Mouse (Mus musculus) liver, adult 2 months (tissue): Measurements from ENCODE around the gene Lrba.

Source experiments
- CTCF ChIP-seq: fragments of 200-500 bp; IDR thresholded peaks from 2 replicates; pipeline ENCODE4 v1.5.1; 2011; ENCODE audit warnings: low read depth, low read length, control low read depth
- POLR2A ChIP-seq: fragments of 200-500 bp; IDR thresholded peaks from 2 replicates; pipeline ENCODE4 v1.6.1; 2011; ENCODE audit warnings: low read length, control low read depth; ENCODE audit not compliant: insufficient read depth; ENCODE audit errors: extremely low read depth

DNA sequence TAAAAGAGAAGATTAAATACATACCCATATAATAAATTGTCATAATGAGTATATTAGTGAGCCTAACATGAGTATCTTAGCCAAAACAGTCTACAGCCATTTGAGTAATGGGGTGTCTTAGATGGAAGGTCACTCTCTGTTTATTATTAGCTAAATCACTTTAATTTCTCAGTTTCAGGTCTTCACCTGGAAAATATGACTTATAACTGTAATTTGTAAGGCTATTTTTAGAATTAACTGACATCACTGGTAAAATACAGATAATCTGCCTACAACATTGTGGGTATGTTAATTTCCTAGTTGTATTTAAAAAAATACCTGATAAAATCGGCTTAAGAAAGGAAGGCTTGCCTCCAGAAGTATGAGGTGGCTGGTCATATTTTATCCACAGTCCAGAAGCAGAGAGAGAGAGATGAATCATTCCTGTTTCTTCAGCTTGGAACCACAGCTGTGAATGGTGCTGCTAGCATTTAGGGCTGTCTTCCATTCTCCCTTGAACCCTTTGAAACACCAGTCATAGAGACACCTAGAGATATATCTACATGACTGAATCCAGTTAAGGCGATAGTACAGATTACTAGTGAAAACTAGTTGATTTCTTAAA lies 294.1 kb downstream of the Lrba start:
- no peak for TF ChIP-seq CTCF
- no peak for TF ChIP-seq POLR2A
